Mouse (Mus musculus): ENCODE data around the gene Adgrf1.
"Not testable (repeated sequence)": the region's sequence is repeated elsewhere in the genome, so short reads cannot be mapped to it uniquely, and the experiment has no call there.

The Adgrf1 gene

DNA sequence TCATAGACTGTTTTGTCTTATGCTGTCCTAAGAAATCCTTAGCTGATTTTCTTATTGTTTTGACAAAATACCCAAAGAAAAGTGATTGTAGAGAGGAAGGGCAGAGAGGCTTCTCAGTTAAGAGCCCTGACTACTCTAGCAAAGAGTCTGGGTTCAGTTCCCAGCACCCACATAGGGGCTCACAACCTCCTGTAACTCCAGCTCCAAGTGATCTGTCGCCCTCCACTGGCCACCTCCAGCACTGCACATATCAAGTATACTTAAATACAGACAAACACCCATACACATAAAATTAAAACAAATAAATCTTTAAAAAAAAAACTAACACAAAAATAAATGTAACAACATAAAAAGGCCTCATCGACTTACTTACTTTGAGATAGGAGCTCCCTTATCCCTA lies 3.5 kb upstream of the Adgrf1 start:
- no peak for DNase-seq (ENCODE audit: low spot score in 2 of 2)

DNA sequence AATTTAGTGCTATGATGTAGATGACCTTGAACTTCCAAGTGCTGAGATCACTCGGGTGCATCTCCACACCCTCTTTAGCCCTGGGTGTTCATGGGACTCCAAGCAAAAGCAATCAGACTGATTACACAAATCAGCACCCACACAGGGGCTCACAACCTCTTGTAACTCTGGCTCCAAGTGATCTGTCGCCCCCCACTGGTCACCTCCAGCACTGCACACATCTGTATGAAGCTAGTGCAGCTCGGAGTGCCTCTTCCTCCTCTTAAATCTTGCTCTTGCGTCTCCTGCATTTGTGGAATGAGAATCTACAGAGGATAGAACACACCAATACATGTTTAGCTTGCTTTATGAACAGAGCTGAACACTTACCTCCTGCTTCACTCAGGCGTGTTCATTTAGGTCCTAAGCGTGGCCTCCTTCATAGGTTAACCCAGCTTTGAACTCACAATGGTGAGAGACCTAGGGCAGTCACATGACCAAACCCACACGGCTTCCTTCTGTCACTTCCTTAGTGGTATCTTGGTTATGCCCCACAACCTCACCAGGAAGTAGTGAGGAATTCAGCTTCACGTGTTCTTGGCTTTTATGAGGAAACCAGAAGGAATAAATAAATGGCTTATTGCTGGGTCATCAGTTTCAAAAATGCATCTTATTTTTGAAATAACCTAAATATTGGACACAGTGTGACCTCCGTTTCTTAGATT lies 2.9 kb upstream of the Adgrf1 start:
- no peak for DNase-seq (ENCODE audit: low spot score in 2 of 2)

DNA sequence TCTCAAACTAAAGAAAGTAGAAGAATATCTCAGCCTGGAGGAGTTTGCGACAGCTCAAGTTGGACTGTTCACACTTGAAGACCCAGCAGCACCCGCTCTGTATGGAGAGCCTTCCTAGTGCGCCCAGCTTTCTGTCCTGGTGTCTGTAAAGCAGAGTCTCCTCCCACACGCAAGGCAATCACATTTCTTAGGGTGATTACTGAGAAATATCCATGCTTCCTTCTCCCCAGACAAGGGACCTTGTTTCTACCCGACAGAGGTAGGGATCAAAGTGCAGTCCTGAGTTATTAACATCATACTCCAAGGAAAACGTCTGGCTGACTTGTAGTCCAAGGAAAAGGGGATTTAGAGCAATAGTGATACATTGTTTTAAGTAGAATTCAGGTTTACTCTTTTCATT lies 6.1 kb downstream of the Adgrf1 start:
- no peak for DNase-seq (ENCODE audit: low spot score in 2 of 2)

DNA sequence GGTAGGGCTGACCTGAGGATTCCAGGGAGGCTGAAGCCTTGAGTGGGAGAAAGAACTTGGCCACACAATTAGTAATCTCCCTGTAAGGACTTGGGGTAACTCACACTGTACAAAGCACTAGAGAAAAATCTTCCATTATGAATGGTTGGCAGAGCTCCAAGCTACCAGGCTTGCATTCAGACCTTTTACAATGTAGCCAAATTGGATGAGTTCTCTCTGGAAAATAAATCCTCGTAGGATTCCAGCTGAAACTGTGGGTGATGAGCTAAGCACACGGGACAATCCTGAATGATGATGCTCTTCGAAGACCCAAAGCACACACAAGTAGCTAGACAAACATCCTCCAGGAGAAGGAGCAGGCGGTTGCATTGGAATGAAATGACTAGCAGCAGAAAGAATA lies 7.1 kb downstream of the Adgrf1 start:
- no peak for DNase-seq (ENCODE audit: low spot score in 2 of 2)

DNA sequence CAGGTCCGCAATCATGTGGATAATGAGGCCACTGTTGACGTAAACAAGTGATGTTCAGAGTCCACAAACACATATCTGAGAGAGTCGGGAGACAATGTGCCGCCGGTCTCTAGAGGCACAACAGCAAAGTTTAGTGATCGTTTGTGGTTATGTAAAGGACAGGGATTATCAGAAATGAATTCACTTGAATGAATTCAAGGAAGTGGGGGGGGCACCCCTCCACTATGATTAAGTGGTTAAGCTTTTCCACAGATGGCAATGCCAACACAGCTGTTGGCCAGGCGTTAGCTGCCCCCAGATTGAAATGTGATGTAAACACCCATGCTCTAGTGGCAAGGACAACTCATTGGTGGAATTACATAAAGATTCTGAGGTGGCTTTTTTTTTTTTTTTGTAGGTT lies 9.5 kb downstream of the Adgrf1 start:
- no peak for DNase-seq (ENCODE audit: low spot score in 2 of 2)

DNA sequence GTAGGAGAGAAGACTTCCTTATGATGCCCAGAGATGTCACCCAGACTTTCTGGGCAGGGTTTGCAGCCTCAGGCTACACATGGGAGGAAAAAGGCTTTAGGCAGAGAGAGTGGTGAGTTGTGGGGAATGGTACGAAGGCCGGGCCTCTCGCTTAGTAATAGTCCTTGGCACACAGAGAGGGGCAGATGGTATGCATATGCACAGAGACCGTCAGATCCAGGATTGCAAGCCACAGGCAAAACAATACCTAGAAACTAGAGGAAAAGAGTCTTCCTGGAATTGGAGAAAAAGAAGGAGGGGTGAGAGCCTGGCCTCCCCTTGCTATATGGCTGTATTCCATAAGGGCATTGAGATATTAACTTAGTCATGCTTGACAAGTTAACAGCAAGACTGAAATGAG lies 12.2 kb downstream of the Adgrf1 start:
- DNase-seq (ENCODE audit: low spot score in 2 of 2) = no peak

DNA sequence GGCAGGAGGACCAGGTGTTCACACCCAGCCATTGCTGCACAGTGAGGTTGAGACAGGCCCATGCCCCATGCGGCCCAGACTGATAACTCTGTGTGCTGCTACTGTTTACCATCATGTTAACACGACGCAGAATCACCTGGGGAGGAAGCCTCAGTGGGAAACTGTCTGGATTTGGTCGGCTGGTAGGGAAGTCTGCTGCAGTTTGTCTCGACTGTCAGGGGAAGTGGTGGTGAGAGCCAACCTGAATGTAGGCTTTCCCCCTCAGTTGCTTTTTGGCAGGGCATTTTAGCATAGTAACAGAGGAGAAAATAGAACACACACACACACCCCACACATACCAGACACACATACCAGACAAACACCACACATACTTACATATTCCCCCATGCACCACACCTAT lies 12.7 kb downstream of the Adgrf1 start:
- DNase-seq (ENCODE audit: low spot score in 2 of 2) = no peak

DNA sequence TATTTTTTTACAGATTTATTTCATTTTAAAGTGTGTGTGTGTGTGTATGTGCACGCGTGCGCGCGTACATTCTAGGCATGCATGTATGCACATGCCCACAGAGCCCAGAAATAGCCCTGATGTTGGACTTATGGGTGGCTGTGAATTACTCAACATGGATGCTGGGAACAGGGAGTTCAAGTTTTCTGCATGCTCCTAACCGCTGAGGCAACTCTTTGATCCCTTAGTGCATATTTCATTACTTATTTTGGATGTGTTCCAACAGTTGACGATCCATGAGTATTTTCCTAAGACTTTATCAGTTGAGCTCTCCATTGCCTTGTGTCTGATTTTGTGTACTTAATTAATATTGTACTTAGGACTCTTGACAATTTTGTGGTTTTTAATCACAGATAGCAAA lies 29.4 kb downstream of the Adgrf1 start:
- no peak for DNase-seq (ENCODE audit: low spot score in 2 of 2)

DNA sequence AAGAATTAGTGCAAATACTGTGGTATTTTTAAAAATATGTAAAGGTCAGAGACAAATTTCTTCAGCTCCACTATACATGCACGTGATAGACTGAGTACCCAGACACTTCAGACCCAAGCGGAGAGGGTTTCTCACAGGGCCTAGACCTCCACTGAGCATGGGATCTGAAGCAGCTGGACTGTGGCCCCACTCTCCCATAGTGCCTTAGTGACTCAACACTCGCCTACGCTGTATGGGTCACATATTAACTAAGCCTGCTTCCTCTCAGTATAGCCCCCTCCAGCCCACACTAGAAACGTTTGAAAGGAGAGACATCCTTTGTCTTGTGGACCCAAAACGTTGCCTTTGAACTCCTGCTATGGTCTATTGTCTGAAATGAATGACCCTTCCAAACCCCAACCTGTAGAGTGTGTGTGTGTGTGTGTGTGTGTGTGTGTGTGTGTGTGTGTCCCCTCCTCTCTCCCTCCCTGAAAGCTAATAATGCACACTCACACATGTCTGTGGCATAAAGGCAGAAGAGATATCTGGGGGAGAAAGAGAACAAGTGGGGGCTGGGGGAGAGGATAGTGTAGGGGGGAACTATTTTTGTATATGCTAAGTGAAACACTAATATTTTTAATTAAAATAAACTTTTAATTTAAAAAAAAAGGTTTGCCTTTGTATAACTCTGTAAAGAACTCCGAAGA lies 56.0 kb downstream of the Adgrf1 start:
- no peak for DNase-seq (ENCODE audit: low spot score in 2 of 2)

DNA sequence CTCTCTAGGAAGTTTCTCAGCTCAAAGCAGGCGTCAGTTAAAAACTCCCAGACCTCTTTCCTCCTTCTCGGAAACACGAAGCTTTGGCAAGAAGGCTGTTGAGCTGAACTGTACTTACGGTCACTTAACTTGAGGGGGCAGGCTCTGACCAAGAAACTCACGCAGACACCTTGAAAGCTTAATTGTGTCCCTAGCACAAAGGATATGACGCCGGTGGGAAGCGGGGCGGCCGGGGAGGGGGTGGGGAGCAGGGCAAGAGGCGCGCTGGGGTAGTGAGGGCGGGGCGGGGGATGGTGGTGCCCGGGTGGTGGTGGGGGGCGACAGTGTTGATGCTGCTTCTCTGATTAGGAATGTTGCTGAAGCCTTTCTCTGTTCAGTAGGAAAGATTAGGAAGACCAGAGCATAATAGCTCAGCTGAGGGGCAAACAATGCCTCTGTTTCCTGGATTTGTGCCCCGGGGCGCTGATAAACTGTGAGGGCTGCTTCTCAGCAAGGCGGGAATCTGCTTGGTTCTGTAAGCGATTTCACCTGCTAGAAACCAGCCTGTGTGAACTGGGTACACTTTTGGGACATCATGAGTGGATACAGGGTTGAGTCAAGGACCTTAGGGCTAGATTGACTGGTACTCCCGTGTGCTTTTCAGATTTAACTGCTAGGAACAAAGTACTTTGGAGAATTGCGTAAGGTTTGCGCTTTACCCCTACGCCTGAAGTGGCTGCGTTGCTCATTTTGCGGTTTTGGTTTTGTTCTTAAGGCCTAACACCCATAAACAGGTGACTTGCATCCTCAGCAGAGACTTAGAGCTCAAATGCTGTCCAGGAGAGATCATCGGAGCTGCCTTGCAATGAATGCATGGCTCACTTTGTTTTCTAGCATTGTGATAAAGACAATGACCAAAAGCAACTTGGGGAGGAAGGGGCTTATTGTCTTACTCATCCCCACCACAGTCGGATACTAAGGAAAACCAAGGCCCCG lies 56.9 kb downstream of the Adgrf1 start:
- peak; percentile 10 to 40 for DNase-seq (ENCODE audit: low spot score in 2 of 2)

DNA sequence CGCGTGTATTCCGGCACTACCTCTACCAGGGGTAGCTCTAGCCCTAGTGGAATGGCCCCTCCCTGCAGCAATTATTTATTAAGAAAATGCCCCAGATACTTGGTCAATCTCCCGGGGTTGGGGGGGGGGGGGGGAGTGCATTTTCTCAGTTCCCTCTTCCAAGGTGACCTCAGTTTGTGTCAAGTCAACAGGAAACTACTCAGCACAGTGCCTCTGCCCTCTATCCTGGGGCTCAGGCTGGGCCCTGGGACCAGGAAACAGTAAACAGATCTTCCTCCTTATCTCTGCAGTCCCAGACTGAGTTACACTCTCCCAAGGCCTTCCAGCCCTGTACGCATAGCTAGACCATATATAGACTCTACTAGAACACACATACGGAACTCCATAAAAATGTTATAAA lies 57.7 kb downstream of the Adgrf1 start:
- DNase-seq (ENCODE audit: low spot score in 2 of 2) = no peak

DNA sequence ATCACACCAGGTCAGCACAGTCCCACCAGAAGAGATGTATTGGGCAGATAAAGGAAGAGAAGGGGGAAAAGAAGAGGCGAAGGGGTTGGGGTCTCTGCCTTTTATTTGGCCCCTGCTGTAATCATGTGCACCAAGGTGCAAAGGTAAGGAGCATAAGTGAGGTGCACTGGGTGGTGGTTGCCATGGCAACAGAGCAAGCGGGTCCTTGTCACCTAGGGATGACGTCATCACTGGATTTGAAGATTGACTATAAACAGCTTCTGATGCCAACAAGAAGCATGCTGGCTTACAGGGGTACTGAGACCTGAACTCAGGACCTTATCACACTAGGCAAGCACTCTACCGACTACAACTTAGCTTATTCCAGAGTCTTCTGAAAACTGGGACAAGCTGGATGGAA lies 59.1 kb downstream of the Adgrf1 start:
- no peak for DNase-seq (ENCODE audit: low spot score in 2 of 2)

DNA sequence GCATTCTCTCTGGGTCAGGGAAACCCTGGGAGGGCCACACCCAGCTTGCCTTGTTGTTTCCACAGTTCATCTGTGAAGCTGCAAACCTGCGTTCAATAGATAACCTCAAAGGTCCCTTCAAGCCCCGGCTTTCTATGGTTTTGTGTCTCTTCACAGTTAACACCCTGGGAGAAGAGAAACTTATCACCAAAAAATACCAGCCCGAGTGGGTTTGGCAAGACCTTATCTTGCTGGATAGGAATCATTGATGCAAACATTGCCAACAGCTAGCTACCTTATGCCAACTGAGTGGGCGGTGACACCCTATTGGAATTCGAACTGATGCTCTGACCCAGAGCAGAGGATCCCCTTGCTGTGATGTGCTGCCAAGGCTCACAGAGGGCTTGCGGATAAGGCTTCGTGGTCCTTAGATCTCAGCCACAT lies 59.6 kb downstream of the Adgrf1 start:
- peak; percentile 4 to 23 for DNase-seq (ENCODE audit: low spot score in 2 of 2)

DNA sequence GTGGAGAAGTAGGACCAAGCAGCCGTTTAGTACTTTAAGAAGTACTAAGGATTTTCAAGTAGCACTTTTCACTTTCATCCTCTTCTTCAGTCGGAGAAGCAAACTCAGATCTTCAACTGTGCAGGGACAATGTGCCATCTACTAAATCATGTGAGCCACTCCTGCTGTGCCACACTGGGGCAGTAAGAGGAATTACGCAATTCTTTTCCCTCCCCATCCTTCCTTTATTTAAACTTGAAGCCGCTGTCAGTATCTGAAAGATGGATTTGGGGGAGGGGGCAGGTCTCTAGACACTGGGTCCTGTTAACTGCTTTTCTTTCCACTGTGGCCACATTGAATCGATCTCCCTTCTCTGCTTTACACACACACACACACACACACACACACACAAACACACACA lies 62.6 kb downstream of the Adgrf1 start:
- no peak for DNase-seq (ENCODE audit: low spot score in 2 of 2)

DNA sequence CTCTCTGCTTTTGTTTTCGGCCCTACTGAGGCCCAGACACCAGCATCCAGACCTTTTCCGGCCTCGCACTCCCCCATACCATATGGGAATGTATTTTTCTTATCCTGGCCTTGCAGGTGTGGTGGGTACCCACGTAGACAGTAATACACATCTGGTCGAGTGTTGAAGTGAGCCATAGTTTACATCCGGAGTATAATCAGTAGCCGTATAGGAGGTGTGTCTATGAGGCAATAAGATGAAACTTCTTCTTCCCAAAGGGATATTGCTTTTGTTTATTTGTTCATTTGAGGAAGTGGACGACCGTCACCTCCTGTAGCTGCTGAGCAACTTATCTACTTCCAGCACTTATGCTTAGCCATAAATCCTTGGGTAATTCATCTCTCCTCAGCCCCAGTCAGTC lies 63.9 kb downstream of the Adgrf1 start:
- DNase-seq (ENCODE audit: low spot score in 2 of 2) = no peak

DNA sequence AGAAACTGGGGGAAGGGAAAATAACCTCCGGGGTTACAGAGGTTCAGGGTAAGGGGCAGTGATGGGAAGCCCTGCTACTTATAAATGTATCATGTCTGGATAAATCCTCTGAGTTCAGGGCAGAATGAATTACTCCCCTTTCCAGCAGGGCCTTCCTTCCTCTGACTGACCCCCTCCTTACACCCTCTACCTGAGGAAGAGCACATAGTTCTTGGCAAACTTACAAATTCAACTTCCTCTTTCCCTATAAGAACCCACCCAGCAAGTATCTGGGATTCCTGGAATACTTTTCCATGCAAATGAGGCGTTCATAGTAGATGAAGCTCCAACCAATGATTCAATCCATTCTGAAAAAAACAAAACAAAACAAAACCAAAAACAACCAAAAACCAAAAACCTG lies 67.5 kb downstream of the Adgrf1 start:
- DNase-seq (ENCODE audit: low spot score in 2 of 2) = no peak

DNA sequence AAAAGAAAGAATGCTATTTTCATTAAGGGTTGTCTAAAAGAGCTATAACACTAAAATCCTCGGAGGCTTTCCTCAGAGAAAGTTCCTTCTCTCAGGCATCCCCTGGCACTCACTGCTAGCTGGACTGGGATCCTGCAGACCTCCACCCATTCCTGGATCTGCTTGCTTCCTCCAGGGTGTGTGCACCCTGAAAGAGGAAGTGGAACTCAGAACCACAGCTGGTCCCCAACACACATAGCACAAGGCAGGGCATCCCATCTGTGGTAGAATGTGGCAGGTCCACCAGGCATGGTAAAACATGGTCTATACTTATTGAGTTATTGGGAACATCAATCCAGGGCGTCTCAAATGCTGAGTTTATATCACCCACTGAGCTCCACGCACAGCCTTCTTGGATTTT lies 68.2 kb downstream of the Adgrf1 start:
- no peak for DNase-seq (ENCODE audit: low spot score in 2 of 2)

DNA sequence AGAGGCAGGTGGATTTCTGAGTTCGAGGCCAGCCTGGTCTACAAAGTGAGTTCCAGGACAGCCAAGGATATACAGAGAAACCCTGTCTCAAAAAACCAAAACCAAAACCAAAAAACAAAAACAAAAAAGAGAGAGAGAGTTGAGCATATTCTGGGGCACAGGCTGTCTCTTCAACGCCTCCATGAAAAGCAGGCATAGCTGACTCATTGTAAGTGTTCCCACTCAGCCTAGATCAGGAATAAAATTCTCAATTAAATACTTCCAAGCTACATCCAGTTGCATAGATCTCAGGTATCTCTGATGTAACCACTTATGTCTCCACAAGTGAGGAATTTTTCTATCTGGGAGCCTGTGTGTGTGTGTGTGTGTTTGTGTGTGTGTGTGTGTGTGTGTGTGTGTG lies 76.4 kb downstream of the Adgrf1 start:
- not testable (repeated sequence) for DNase-seq (ENCODE audit: low spot score in 2 of 2)

DNA sequence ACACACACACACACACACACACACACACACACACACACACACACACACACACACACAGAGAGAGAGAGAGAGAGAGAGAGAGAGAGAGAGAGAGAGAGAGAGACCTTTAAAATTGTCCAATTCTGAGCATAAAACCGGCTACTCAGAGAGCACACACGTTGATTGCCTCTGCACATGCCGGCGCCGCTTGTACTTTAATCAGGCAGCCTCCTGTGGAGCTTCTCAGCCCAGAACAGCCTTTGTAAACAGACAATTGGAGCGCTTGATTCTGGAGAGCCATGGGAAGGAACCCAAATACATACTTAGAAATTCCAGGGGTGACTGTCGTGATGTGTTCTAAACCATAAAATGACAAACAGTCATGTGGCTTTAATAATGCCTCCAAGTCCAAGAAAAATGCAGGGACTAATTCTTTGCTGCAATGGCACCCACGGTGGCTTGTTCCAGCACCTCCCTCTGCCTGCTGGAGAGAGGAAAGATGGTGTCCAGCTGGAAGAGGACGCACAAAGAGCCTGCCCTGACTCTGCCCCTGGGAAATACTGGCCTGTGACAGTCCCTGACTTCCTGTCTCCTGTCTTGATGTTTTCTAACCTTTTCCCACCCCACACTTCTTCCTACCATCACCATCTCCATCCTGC lies 87.9 kb downstream of the Adgrf1 start:
- DNase-seq (ENCODE audit: low spot score in 2 of 2) = no peak

DNA sequence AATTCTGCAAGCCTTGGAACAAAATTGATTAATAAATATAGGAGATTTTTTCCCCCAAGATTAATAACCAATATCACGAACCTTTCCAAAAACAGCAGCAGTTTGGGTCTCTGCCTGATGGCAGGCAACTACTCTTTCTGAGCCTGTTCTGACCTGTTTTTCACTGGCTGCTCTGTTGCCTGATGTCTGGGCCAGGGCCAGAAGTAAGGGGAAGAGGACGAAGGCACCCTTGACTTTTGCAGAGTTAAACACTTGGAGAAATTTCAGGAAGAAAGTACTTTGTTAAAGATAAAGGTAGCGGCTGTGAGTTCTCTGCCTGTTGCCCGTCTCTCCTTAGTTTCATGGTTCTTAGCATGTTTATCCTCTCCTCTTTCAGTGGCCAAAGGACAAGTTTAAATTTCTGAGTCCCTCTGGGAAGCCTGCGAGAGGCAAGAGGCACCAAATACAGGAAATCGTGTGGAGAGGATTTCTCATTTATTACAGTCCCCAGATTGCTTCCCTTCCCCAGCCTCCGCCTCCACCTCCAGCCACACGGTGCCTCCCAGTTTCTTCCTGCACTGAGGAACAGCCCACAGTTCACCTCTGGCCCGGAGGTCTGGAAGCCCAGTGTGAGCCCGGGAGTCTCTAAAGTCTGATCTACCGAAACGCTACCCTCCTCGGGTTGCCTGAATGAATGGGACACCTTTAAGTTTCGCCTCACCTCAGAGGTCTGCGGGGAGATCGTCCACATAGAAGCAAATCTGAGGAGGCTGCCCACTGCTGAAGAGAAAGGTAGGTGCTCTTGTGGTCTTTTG lies 89.9 kb downstream of the Adgrf1 start, which contains the start of gene Adgrf5:
Gene Adgrf5, plus strand, starts transcription at position 626 of the 794 bp plus-strand sequence.
- DNase-seq (ENCODE audit: low spot score in 2 of 2) = peak in 1 of 2 experiments; percentile 45

DNA sequence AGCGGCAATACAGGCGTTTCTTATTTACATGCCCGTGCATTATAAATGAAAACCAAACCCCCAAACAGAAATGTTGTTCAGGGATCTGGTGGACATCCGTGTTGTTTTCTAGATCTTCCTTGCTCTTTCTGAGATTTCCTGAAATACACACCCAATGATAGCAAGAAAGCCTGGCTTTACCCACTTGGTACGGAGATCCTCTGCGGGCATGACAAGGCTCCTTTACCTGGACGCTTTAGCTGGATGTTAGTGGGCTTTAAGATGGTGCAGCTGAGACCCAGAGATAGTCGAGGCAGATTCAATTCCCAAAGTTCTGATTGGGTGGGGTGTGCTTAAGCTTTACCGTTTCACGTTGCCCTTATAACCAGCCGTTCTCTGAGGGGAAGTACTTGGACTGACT lies 90.9 kb downstream of the Adgrf1 start:
- DNase-seq (ENCODE audit: low spot score in 2 of 2) = no peak

Measured in urinary bladder, postnatal 36 days (tissue).